Comparison of ENCODE assay signal across 8 mouse cellular contexts in the genomic region with DNA sequence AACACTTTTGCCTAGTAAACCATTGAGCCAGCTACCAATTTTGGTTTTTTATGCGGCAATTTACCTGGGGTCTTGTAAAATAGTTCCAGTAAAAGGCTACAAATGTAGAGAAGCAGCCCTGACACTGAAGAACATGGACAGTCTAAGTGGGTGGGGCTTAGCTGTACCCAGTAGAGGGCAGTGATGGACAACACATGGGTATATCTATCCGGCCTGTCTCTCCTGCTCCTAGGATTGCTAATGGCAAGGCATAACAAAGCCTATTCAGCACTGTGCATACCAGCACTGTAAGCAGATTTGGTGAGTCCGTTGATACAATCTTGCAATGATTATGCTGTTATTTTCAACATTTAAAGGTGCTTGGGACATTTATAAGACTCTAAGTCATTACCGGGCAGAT. TPM values are rescaled to one million over a fixed set of nuclear protein-coding genes. Genes with fewer than 3 reads are reported as not detected.
DNase-seq lines count a peak whose midpoint lies in the region; ATAC-seq and TF ChIP-seq lines count a peak whose summit lies in the region.

No protein-coding gene starts in this region.

- H3K4me3 ChIP-seq in gastrocnemius, adult 2 months: no peak overlapping the region
- H3K4me3 ChIP-seq in ES-Bruce4 (ENCODE audit: low read depth, low read length): no peak overlapping the region
- H3K4me3 ChIP-seq in hindbrain, embryonic 16.5 days (ENCODE audit: low read length): no peak overlapping the region
- H3K4me3 ChIP-seq in liver, embryonic 13.5 days (replicated peaks): no peak overlapping the region
- H3K4me3 ChIP-seq in neural tube, embryonic 13.5 days: no peak overlapping the region

- no peaks in the 10 kb centered on the region for H3K9me3 ChIP-seq in ES-Bruce4 (replicated peaks; ENCODE audit: control insufficient read depth, insufficient read depth, low read length, poor library complexity, severe bottlenecking)
- H3K9me3 ChIP-seq in hindbrain, embryonic 16.5 days (ENCODE audit: control insufficient read depth, low read length): no peaks in the 10 kb centered on the region
- no peaks in the 10 kb centered on the region for H3K9me3 ChIP-seq in liver, embryonic 13.5 days (replicated peaks)
- H3K9me3 ChIP-seq in neural tube, embryonic 13.5 days: no peaks in the 10 kb centered on the region

- TF ChIP-seq POLR2A in ES-Bruce4 (IDR thresholded peaks at IDR 0.05; ENCODE audit: insufficient read depth, low read length): no peak

- WGBS in hindbrain, embryonic 16.5 days: 49% methylated on average over 4 of the region's 4 CpGs
- WGBS in liver, embryonic 13.5 days (ENCODE audit: insufficient replicate concordance): 47% methylated on average over 4 of the region's 4 CpGs
- 48% methylated on average over 4 of the region's 4 CpGs for WGBS in neural tube, embryonic 13.5 days

- no peaks in the 10 kb centered on the region for H3K27me3 ChIP-seq in ES-Bruce4 (ENCODE audit: control insufficient read depth, insufficient read depth, low read length, poor library complexity, severe bottlenecking)
- H3K27me3 ChIP-seq in hindbrain, embryonic 16.5 days (replicated peaks; ENCODE audit: control insufficient read depth, insufficient read depth, low read length): no peaks in the 10 kb centered on the region
- H3K27me3 ChIP-seq in liver, embryonic 13.5 days: no peaks in the 10 kb centered on the region
- no peaks in the 10 kb centered on the region for H3K27me3 ChIP-seq in neural tube, embryonic 13.5 days

- no peak overlapping the region for H3K4me2 ChIP-seq in hindbrain, embryonic 16.5 days (ENCODE audit: low read length)
- no peak overlapping the region for H3K4me2 ChIP-seq in liver, embryonic 13.5 days
- H3K4me2 ChIP-seq in neural tube, embryonic 13.5 days: no peak overlapping the region

- no peaks in the 10 kb centered on the region for H3K36me3 ChIP-seq in ES-Bruce4 (ENCODE audit: control insufficient read depth, insufficient read depth, low read length, poor library complexity, severe bottlenecking)
- H3K36me3 ChIP-seq in hindbrain, embryonic 16.5 days (ENCODE audit: control insufficient read depth, insufficient read depth, low read length): no peaks in the 10 kb centered on the region
- no peaks in the 10 kb centered on the region for H3K36me3 ChIP-seq in liver, embryonic 13.5 days
- no peaks in the 10 kb centered on the region for H3K36me3 ChIP-seq in neural tube, embryonic 13.5 days

- peak; percentile 77 for TF ChIP-seq CTCF in gastrocnemius, adult 2 months (IDR thresholded peaks at IDR 0.05)
- peak; percentile 13 for TF ChIP-seq CTCF in ES-Bruce4 (IDR thresholded peaks at IDR 0.05; ENCODE audit: low read depth, low read length)

- peak; percentile 79 for ATAC-seq in hindbrain, embryonic 16.5 days
- ATAC-seq in liver, embryonic 13.5 days (ENCODE audit: low read depth): peak; percentile 81
- ATAC-seq in neural tube, embryonic 13.5 days (ENCODE audit: low read depth): peak; percentile 74; the same call in 1 of the 2 replicates

- no peak overlapping the region for H3K27ac ChIP-seq in gastrocnemius, adult 2 months
- no peak overlapping the region for H3K27ac ChIP-seq in ES-Bruce4 (ENCODE audit: insufficient read depth, low read length)
- H3K27ac ChIP-seq in hindbrain, embryonic 16.5 days (ENCODE audit: low read depth, low read length): no peak overlapping the region
- H3K27ac ChIP-seq in liver, embryonic 13.5 days: no peak overlapping the region
- H3K27ac ChIP-seq in neural tube, embryonic 13.5 days (replicated peaks): no peak overlapping the region

- no peak for TF ChIP-seq EP300 in ES-Bruce4 (IDR thresholded peaks at IDR 0.05; ENCODE audit: insufficient read depth, low read depth, low read length)

- no peaks in the 10 kb centered on the region for H3K4me1 ChIP-seq in ES-Bruce4 (ENCODE audit: control insufficient read depth, insufficient read depth, low read length)
- H3K4me1 ChIP-seq in hindbrain, embryonic 16.5 days (ENCODE audit: control insufficient read depth, insufficient read depth, low read depth, low read length): no peaks in the 10 kb centered on the region
- peaks cover 13% of the 10 kb centered on the region for H3K4me1 ChIP-seq in liver, embryonic 13.5 days (replicated peaks)
- no peaks in the 10 kb centered on the region for H3K4me1 ChIP-seq in neural tube, embryonic 13.5 days (replicated peaks)

- intact Hi-C loops in gastrocnemius, adult 2 months (cut with DNase I): loop anchor here (1.0 kb wide), 1 partner anchor 54 kb away; no protein-coding TSS in a partner anchor

- no peak overlapping the region for H3K9ac ChIP-seq in ES-Bruce4 (ENCODE audit: low read depth, poor library complexity, severe bottlenecking)
- H3K9ac ChIP-seq in hindbrain, embryonic 16.5 days (ENCODE audit: low read depth, low read length): no peak overlapping the region
- H3K9ac ChIP-seq in liver, embryonic 13.5 days: no peak overlapping the region
- no peak overlapping the region for H3K9ac ChIP-seq in neural tube, embryonic 13.5 days

- DNase-seq in gastrocnemius, adult 2 months: peak; percentile 56
- no peak for DNase-seq in gastrocnemius, postnatal 25 days
- peak; percentile 83 for DNase-seq in embryo, embryonic 10 days (ENCODE audit: low spot score)
- DNase-seq in liver, embryonic 13.5 days: peak; percentile 50
- DNase-seq in right cerebral cortex, postnatal 4 days: no peak

RNA-seq across cellular contexts. Expression of gene Tspan14, which starts 12.4 kb away (rescaled TPM):
- total RNA-seq in gastrocnemius, adult 2 months (2021): 10 to 100 TPM; 11.0 to 16.8 TPM
- total RNA-seq in gastrocnemius, postnatal 25 days (2021): 10 to 100 TPM; 10.4 to 12.3 TPM
- polyA plus RNA-seq in ES-Bruce4 (2011; ENCODE audit: insufficient read depth, insufficient read length, low read depth, missing spikeins): 58.8 and 60.0 TPM in 2 replicates
- 52.5 and 60.6 TPM in 2 replicates for polyA plus RNA-seq in hindbrain, embryonic 16.5 days (2015; fragmentation: Nextera tagmentation; extraction: Ambion mirVana)
- polyA plus RNA-seq in liver, embryonic 13.5 days (2015; fragmentation: Nextera tagmentation; extraction: Ambion mirVana): 32.9 and 37.5 TPM in 2 replicates
- polyA plus RNA-seq in neural tube, embryonic 13.5 days (2015; fragmentation: Nextera tagmentation; extraction: Ambion mirVana): 78.5 and 87.4 TPM in 2 replicates

RNA-seq across cellular contexts. Expression of gene Fam213a, which starts 34.6 kb away (rescaled TPM):
- total RNA-seq in gastrocnemius, adult 2 months (2021): 10 to 100 TPM; 21.9 to 28.6 TPM
- 10 to 100 TPM; 15.6 to 18.9 TPM for total RNA-seq in gastrocnemius, postnatal 25 days (2021)
- polyA plus RNA-seq in ES-Bruce4 (2011; ENCODE audit: insufficient read depth, insufficient read length, low read depth, missing spikeins): 24.8 and 27.5 TPM in 2 replicates
- polyA plus RNA-seq in hindbrain, embryonic 16.5 days (2015; fragmentation: Nextera tagmentation; extraction: Ambion mirVana): 110 and 123 TPM in 2 replicates
- polyA plus RNA-seq in liver, embryonic 13.5 days (2015; fragmentation: Nextera tagmentation; extraction: Ambion mirVana): 67.9 and 78.3 TPM in 2 replicates
- 69.1 and 73.4 TPM in 2 replicates for polyA plus RNA-seq in neural tube, embryonic 13.5 days (2015; fragmentation: Nextera tagmentation; extraction: Ambion mirVana)

Comparison
In these comparisons a context has a peak if more than half of its experiments do, and no peak if none do; other contexts are left out.
1. DNase-seq: peak in gastrocnemius, adult 2 months (single experiment), embryo, embryonic 10 days (single experiment) and liver, embryonic 13.5 days (single experiment); none in gastrocnemius, postnatal 25 days (single experiment) and right cerebral cortex, postnatal 4 days (single experiment).
2. Peak in every context shown above with its lines, with median percentiles within 50 percentile points of each other: ATAC-seq.